In the genomic region with DNA sequence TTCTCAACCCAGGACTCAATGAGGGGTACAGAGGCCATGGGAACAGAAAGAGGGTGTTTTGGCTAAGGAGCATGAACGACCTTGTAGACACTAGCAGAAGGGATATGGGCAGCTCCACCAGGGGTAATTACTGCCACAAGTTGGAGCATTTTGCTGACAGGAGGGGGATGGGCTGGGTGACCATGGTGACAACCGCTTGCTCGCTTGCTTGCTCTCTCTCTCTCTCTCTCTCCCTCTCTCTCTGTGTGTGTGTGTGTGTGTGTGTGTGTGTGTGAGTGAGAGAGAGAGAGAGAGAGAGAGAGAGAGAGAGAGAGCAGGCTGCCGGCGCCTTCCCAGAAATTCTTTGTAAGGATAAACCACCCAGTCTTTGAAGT, we compare ENCODE assay signal across 8 mouse cellular contexts.
A peak's percentile ranks its signal among the peaks of the same experiment; 100 is the strongest.
DNase-seq lines count a peak whose midpoint lies in the region; ATAC-seq and TF ChIP-seq lines count a peak whose summit lies in the region.

No protein-coding gene starts in this region.

- H3K9ac ChIP-seq in forebrain, embryonic 16.5 days (replicated peaks; ENCODE audit: low read depth, low read length): peak overlapping the region; percentile 16
- no peak overlapping the region for H3K9ac ChIP-seq in neural tube, embryonic 12.5 days
- no peak overlapping the region for H3K9ac ChIP-seq in liver, embryonic 12.5 days

- no peaks in the 10 kb centered on the region for H3K36me3 ChIP-seq in E14TG2a.4 (ENCODE audit: insufficient read depth, low read length)
- no peaks in the 10 kb centered on the region for H3K36me3 ChIP-seq in forebrain, embryonic 16.5 days (ENCODE audit: control insufficient read depth, insufficient read depth)
- H3K36me3 ChIP-seq in neural tube, embryonic 12.5 days: no peaks in the 10 kb centered on the region
- H3K36me3 ChIP-seq in liver, embryonic 12.5 days: no peaks in the 10 kb centered on the region

- H3K27ac ChIP-seq in forebrain, embryonic 16.5 days (ENCODE audit: low read length): peak overlapping the region; percentile 62
- no peak overlapping the region for H3K27ac ChIP-seq in neural tube, embryonic 12.5 days
- H3K27ac ChIP-seq in liver, embryonic 12.5 days: no peak overlapping the region

- ATAC-seq in forebrain, embryonic 16.5 days: peak; percentile 13
- ATAC-seq in neural tube, embryonic 12.5 days (ENCODE audit: low FRiP score, low read depth): peak; percentile 7; the same call in 1 of the 2 replicates
- ATAC-seq in liver, embryonic 12.5 days: no peak

- peak overlapping the region; percentile 65 for H3K4me3 ChIP-seq in E14TG2a.4 (replicated peaks; ENCODE audit: low read length)
- H3K4me3 ChIP-seq in forebrain, embryonic 16.5 days (replicated peaks; ENCODE audit: low read length): no peak overlapping the region
- no peak overlapping the region for H3K4me3 ChIP-seq in neural tube, embryonic 12.5 days
- H3K4me3 ChIP-seq in liver, embryonic 12.5 days: no peak overlapping the region

- 4% methylated on average over 5 of the region's 5 CpGs for WGBS in forebrain, embryonic 16.5 days
- WGBS in neural tube, embryonic 12.5 days: 2% methylated on average over 5 of the region's 5 CpGs
- 25% methylated on average over 5 of the region's 5 CpGs for WGBS in liver, embryonic 12.5 days (ENCODE audit: insufficient replicate concordance)

- no peak overlapping the region for H3K4me2 ChIP-seq in forebrain, embryonic 16.5 days (ENCODE audit: low read length)
- peak overlapping the region; percentile 50 for H3K4me2 ChIP-seq in neural tube, embryonic 12.5 days (replicated peaks)
- no peak overlapping the region for H3K4me2 ChIP-seq in liver, embryonic 12.5 days

- peaks cover 69% of the 10 kb centered on the region for H3K4me1 ChIP-seq in E14TG2a.4 (replicated peaks; ENCODE audit: low read depth, low read length)
- peaks cover 22% of the 10 kb centered on the region for H3K4me1 ChIP-seq in forebrain, embryonic 16.5 days (replicated peaks; ENCODE audit: control insufficient read depth, insufficient read depth, low read length)
- H3K4me1 ChIP-seq in neural tube, embryonic 12.5 days: peaks cover 36% of the 10 kb centered on the region
- peaks cover 23% of the 10 kb centered on the region for H3K4me1 ChIP-seq in liver, embryonic 12.5 days

- H3K9me3 ChIP-seq in E14TG2a.4 (ENCODE audit: low read length): peaks cover 8% of the 10 kb centered on the region
- no peaks in the 10 kb centered on the region for H3K9me3 ChIP-seq in forebrain, embryonic 16.5 days (ENCODE audit: control insufficient read depth, low read length)
- H3K9me3 ChIP-seq in neural tube, embryonic 12.5 days: no peaks in the 10 kb centered on the region
- H3K9me3 ChIP-seq in liver, embryonic 12.5 days (replicated peaks): no peaks in the 10 kb centered on the region

- TF ChIP-seq CTCF in E14TG2a.4 (conservative IDR thresholded peaks at IDR 0.05; ENCODE audit: low read length): no peak

- peak; percentile 54 to 63 for DNase-seq in B cell, adult 2 months
- peak; percentile 54 for DNase-seq in kidney, postnatal 14 days
- no peak for DNase-seq in gastrocnemius, adult 8-10 months (ENCODE audit: low spot score in 2 of 2)
- no peak for DNase-seq in gastrocnemius, adult 18-20 months (ENCODE audit: low spot score)

- no peaks in the 10 kb centered on the region for H3K27me3 ChIP-seq in E14TG2a.4 (ENCODE audit: insufficient read depth, low read length)
- no peaks in the 10 kb centered on the region for H3K27me3 ChIP-seq in forebrain, embryonic 16.5 days (replicated peaks; ENCODE audit: control insufficient read depth, insufficient read depth, low read length)
- H3K27me3 ChIP-seq in neural tube, embryonic 12.5 days (replicated peaks): no peaks in the 10 kb centered on the region
- peaks cover 7% of the 10 kb centered on the region; the same call in 1 of the 2 replicates for H3K27me3 ChIP-seq in liver, embryonic 12.5 days (replicated peaks)

Comparison
In these comparisons a context has a peak if more than half of its experiments do, and no peak if none do; other contexts are left out.
1. DNase-seq: peak in B cell, adult 2 months (2 of 2) and kidney, postnatal 14 days (single experiment); none in gastrocnemius, adult 8-10 months (0 of 2) and gastrocnemius, adult 18-20 months (single experiment).